Mouse (Mus musculus) brain, embryonic 14.5 days (tissue): Measurements from ENCODE around the gene Lemd2.

Experiments used
- CTCF ChIP-seq: fragments of 200-500 bp; IDR thresholded peaks from 2 replicates; pipeline ENCODE4 v1.5.1; 2012; ENCODE audit warnings: inconsistent platforms, mild to moderate bottlenecking, moderate library complexity, borderline replicate concordance; ENCODE audit not compliant: insufficient read depth, insufficient read length; ENCODE audit errors: extremely low read depth
- POLR2A ChIP-seq: fragments of 200-500 bp; IDR thresholded peaks from 2 replicates; pipeline ENCODE4 v1.6.1; 2012; ENCODE audit warnings: mild to moderate bottlenecking, inconsistent platforms, borderline replicate concordance; ENCODE audit not compliant: poor library complexity, insufficient read depth, insufficient read length, severe bottlenecking; ENCODE audit errors: extremely low read depth

DNA sequence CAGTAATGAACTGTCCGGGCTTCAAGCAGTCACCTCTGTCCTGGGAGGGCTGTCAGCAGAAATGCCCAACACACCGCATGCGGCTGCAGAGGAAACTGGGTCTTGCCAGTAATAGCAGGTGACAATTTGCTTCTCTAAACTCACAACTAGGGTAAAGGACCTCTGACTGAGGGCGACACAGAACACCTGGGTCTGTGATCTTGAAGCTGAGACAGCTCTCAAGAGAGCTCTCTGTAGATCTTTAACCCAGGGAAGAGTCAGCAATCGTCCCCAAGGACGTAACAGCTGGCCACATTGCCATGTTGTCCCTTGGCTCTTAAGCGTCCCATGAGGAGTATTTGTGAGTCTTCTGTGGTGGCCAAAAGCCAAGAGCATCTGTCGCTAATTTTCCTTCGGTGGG is 31.8 kb downstream of the Lemd2 start:
- no peak for TF ChIP-seq POLR2A
- no peak for TF ChIP-seq CTCF
